Mouse (Mus musculus) bone marrow, adult 2 months (tissue): ENCODE results near the gene Crip3. TPM values are rescaled to one million over a fixed set of nuclear protein-coding genes. Genes with fewer than 3 reads are reported as not detected.

Source experiments
- H3K27ac ChIP-seq: fragments of 200-500 bp; 2 replicates; pipeline ENCODE4 v1.5.1; 2012; ENCODE audit warnings: low read depth, mild to moderate bottlenecking, control low read depth, inconsistent platforms, low read length; ENCODE audit not compliant: control insufficient read depth, poor library complexity, insufficient read depth
- H3K4me1 ChIP-seq: fragments of 200-500 bp; 2 replicates; pipeline ENCODE4 v1.6.1; 2011; ENCODE audit warnings: low read length; ENCODE audit not compliant: control insufficient read depth, insufficient read depth
- H3K4me3 ChIP-seq: fragments of 200-500 bp; replicated peaks from 2 replicates; pipeline ENCODE3; 2011; ENCODE audit warnings: mild to moderate bottlenecking, low read depth, low read length, control low read depth; ENCODE audit not compliant: control insufficient read depth
- CTCF ChIP-seq: fragments of 200-500 bp; IDR thresholded peaks from 2 replicates; pipeline ENCODE4 v1.5.1; 2011; ENCODE audit warnings: low read length, control low read depth; ENCODE audit not compliant: control insufficient read depth, insufficient read depth
- POLR2A ChIP-seq: fragments of 200-500 bp; IDR thresholded peaks from 2 replicates; pipeline ENCODE4 v1.6.1; 2011; ENCODE audit warnings: low read depth, mild to moderate bottlenecking, control low read depth, low read length, borderline replicate concordance; ENCODE audit not compliant: control insufficient read depth
- WGBS: fragments of 180-500 bp; shearing (Covaris S2); methylation state at CpG from one replicate; pipeline ENCODE4 v1.1.7; 2018; 5-methylcytosine and 5-hydroxymethylcytosine counted together
- polyA plus RNA-seq: library from polyadenylated mRNA; stranded (reverse); fragments of >200 nt; gene quantifications from 2 replicates; pipeline ENCODE4 v1.2.4, GENCODE M21; 2011; ENCODE audit warnings: low replicate concordance; ENCODE audit not compliant: missing spikeins, insufficient read depth, insufficient read length

The Crip3 gene
- polyA plus RNA-seq, result 2.7 TPM in 1 of 2 replicates, not detected in the other

DNA sequence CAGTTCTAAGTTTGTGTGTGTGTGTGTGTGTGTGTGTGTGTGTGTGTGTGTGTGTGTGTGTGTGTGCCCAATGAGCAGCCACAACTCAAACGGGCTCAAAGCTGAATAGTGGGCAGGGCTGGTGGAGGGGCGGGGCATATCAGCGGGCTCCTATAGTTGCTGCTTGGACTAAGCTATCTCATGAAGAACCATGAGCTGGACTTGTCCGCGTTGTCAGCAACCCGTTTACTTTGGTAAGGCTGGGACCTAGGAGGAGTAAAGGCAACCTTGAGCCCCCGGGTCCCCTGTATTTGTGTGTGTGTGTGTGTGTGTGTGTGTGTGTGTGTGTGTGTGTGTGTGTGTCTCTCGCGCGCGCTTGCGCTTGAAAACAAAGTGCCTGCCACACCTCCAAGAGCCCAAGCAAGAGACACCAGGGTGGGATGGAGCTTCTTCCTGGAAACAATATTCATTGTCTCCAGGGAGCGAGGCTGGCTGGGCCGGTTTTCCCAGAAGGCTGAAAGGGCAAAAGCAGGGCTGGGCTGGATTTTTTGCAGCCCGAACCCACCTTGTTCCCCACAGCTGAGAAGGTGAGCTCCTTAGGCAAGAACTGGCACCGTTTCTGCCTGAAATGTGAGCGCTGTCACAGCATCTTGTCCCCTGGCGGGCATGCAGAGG, at the start of gene Crip3:
Gene Crip3 (plus strand): TSS at position 166 of the 654 bp plus-strand sequence.
- Histone ChIP-seq H3K4me3 (no peak within 1 kb of the TSS), H3K27ac (no peak within 1 kb of the TSS; the same call in 1 of the 2 replicates), H3K4me1 (no peaks in the 10 kb centered on the region)
- 11% methylated on average over 18 of the region's 18 CpGs for WGBS
- TF ChIP-seq POLR2A (no peak), CTCF (no peak)

GRCm38 (mm10) chr17:46383294-46384060, 45.2 kb upstream of the Crip3 start, which contains the start of gene Zfp318:
Gene Zfp318 (plus strand): TSS chr17:46383731.
- WGBS, result under 1% methylated on average over 98 of the region's 105 CpGs
- Histone ChIP-seq H3K27ac (peak within 1 kb of the TSS; percentile 88), H3K4me1 (no peaks in the 10 kb centered on the region; the same call in 1 of the 2 replicates), H3K4me3 (peak within 1 kb of the TSS; percentile 44)
- no peak for TF ChIP-seq CTCF
- peak; percentile 57; the same call in 1 of the 2 replicates for TF ChIP-seq POLR2A

DNA sequence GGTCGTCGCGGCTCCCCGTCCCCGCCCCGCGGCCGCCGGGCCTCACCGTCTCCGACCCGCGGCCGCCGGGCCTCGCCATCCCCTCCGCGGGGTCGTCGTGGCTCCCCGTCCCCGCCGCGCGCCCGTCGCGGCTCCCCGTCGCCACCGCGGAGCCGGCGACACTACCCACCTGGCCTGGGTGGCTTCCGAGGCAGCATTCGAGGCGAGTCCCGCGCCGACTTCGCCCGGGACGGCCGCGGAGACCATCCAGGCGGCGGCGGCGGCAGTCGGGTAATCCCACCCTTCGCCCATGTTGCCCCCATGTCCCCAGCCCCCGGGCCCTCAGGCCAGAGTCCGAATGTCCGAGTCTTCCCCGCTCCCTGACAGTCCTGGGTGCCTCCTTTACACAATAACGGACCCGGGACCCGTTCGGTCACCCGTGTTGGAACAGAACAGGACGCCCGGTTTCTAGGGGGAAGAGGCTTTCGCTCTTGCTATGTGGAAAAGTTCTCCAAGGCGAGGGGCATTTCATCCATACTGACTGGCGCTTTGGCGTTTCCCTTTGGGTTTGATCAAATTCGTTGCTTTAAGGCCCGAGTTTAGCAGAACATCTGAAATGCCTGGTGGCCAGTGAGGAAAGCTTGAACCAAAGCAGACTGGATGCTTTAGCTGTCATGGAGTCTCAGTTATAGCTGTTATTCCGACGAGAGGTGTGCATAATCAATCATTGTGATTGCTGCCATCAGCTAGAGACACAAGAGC, 44.5 kb upstream of the Crip3 start:
- no peaks in the 10 kb centered on the region; the same call in 1 of the 2 replicates for H3K4me1 ChIP-seq
- TF ChIP-seq CTCF, result no peak
- TF ChIP-seq POLR2A, result no peak
- peak overlapping the region; percentile 88 for H3K27ac ChIP-seq

DNA sequence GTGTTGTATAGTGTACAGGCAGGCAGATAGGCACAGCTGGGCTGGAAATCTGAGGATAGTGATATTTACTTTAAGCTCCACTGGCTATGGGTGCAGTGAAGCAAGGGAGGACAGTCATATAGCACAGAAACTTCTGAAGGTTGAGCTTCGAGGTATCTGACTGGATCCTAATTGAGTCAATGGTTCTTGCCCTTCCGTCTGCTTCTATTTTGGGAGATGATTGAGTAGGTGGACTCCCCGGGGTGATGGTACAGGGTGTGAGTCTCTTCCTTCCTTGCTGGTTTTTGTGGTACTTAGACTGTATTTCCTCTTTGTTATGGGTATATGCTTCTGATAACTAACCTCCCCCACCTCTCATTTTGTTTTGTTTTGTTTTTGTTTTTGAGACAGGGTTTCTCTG, 40.5 kb upstream of the Crip3 start:
- no peak for TF ChIP-seq CTCF
- no peak for TF ChIP-seq POLR2A
- Histone ChIP-seq H3K4me3 (no peak overlapping the region), H3K27ac (no peak overlapping the region), H3K4me1 (no peaks in the 10 kb centered on the region)
- 7% methylated on average over 3 of the region's 3 CpGs for WGBS

More for the DNA sequence above, 44.5 kb upstream of the Crip3 start:
- 2% methylated on average over 69 of the region's 70 CpGs for WGBS
- H3K4me3 ChIP-seq, result peak overlapping the region; percentile 44

DNA sequence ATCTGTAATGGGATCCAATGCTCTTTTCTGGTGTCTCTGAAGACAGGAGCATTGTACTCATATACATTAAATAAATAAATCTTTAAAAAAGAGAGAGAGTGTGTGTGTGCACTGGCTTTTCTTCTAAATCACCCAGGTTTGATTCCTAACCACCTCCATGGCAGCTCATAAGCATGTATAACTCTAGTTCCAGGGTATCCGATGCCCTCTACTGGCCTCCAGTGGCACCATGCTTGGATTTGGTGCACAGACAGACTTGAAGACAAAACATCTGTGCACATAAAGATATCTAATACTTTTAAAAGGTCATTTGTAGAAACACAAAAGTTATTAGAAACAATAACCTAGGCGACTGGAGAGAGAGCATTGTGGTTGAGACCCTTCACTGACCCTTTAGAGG, 35.7 kb upstream of the Crip3 start:
- no peak overlapping the region for H3K27ac ChIP-seq
- 50% methylated on average over 2 of the region's 2 CpGs for WGBS
- no peaks in the 10 kb centered on the region for H3K4me1 ChIP-seq
- no peak overlapping the region for H3K4me3 ChIP-seq
- TF ChIP-seq POLR2A, result no peak
- peak; percentile 65 for TF ChIP-seq CTCF

DNA sequence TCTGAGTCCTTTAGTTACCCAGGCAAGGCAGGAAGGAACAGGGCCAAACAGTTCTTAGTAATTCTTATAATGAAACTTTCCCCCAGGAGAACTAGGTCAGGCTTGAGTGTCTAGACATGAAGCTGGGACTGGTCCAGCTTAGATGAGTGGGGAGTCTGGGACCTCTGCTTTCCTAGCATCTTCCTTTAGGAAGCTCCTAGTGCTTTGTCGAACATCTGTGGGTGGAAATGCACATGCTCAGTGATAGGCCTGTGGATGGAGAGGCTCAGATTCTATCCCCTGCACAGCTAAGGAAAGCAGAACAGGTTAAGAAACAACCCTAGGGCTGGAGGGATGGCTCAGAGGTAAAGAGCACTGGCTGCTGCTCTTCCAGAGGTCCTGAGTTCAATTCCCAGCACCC, 34.1 kb upstream of the Crip3 start:
- Histone ChIP-seq H3K4me3 (no peak overlapping the region), H3K27ac (no peak overlapping the region), H3K4me1 (no peaks in the 10 kb centered on the region)
- 87% methylated on average over 1 of the region's 1 CpGs for WGBS
- TF ChIP-seq POLR2A, result no peak
- TF ChIP-seq CTCF, result no peak

DNA sequence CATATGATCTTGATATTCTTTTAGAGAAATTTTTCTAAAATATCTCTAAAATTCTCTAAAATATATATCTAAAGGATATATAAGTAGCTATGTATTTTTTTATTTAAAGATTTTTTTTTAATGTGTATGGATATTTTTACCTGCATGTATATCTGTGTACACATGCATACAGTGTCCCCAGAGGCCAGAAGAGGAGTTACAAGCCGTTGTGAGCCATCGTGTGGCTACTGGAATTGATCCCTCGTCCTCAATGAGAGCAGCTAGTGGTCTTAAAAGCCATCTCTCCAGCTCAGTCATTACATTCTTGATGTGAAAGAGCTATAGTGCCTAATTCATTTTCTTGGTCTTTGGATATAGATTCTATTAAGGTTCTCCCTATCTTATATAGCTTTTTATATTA, 20.2 kb upstream of the Crip3 start:
- H3K4me3 ChIP-seq, result no peak overlapping the region
- TF ChIP-seq CTCF, result 0 out of 2 replicates have a peak, but pooled peaks have one; percentile 7
- no peak for TF ChIP-seq POLR2A
- H3K27ac ChIP-seq, result no peak overlapping the region
- 36% methylated on average over 3 of the region's 3 CpGs for WGBS
- no peaks in the 10 kb centered on the region for H3K4me1 ChIP-seq
